Mouse (Mus musculus) right cerebral cortex, adult 2 months (tissue): ENCODE results near the gene Fndc3b.

Experiments
- DNase-seq, 2 experiments: peaks; one replicate each; pipeline ENCODE4 v3.0.0; 2021 to 2022; ENCODE audit warnings: low spot score in 2 of 2

Fndc3b gene

GRCm38 (mm10) chr3:27621176-27621575 lies 89.9 kb downstream of the Fndc3b start:
- DNase-seq, result no peak

- DNase-seq, result no peak
Observed at GRCm38 (mm10) chr3:27617733-27618132, 93.4 kb downstream of the Fndc3b start.

GRCm38 (mm10) chr3:27617237-27617499 lies 93.9 kb downstream of the Fndc3b start:
- DNase-seq, result no peak

- no peak for DNase-seq
Observed at GRCm38 (mm10) chr3:27616421-27617236, 94.5 kb downstream of the Fndc3b start.

- DNase-seq, result no peak
Observed at GRCm38 (mm10) chr3:27615479-27615878, 95.6 kb downstream of the Fndc3b start.

- DNase-seq, result no peak
Observed at GRCm38 (mm10) chr3:27613828-27614227, 97.3 kb downstream of the Fndc3b start.

GRCm38 (mm10) chr3:27613011-27613410 lies 98.1 kb downstream of the Fndc3b start:
- DNase-seq, result no peak

- DNase-seq, result no peak
Observed at GRCm38 (mm10) chr3:27611986-27612385, 99.1 kb downstream of the Fndc3b start.

- no peak for DNase-seq
Observed at GRCm38 (mm10) chr3:27610547-27610946, 100.6 kb downstream of the Fndc3b start.

GRCm38 (mm10) chr3:27610089-27610488 lies 101.0 kb downstream of the Fndc3b start:
- DNase-seq, result no peak

- DNase-seq, result no peak
Observed at GRCm38 (mm10) chr3:27607796-27608151, 103.3 kb downstream of the Fndc3b start.

GRCm38 (mm10) chr3:27607081-27607795 lies 103.9 kb downstream of the Fndc3b start:
- peak; percentile 40 to 44 for DNase-seq

- no peak for DNase-seq
Observed at GRCm38 (mm10) chr3:27606626-27607025, 104.5 kb downstream of the Fndc3b start.

- no peak for DNase-seq
Observed at GRCm38 (mm10) chr3:27605613-27606012, 105.5 kb downstream of the Fndc3b start.

GRCm38 (mm10) chr3:27605081-27605480 lies 106.0 kb downstream of the Fndc3b start:
- no peak for DNase-seq

GRCm38 (mm10) chr3:27604629-27605028 lies 106.5 kb downstream of the Fndc3b start:
- DNase-seq, result no peak

- DNase-seq, result no peak
Observed at GRCm38 (mm10) chr3:27603905-27604620, 107.0 kb downstream of the Fndc3b start.

- DNase-seq, result no peak
Observed at GRCm38 (mm10) chr3:27600645-27601044, 110.5 kb downstream of the Fndc3b start.

GRCm38 (mm10) chr3:27600197-27600596 lies 110.9 kb downstream of the Fndc3b start:
- no peak for DNase-seq

GRCm38 (mm10) chr3:27598437-27599382 lies 112.4 kb downstream of the Fndc3b start:
- DNase-seq, result no peak

- DNase-seq, result peak; percentile 29 to 39
Observed at GRCm38 (mm10) chr3:27593485-27594138, 117.5 kb downstream of the Fndc3b start.
